Mouse (Mus musculus): ENCODE results near the gene Utp14b.

Gene Utp14b

GRCm38 (mm10) chr1:78688149-78688548, 30.3 kb downstream of the Utp14b start:
- DNase-seq = no peak

DNA sequence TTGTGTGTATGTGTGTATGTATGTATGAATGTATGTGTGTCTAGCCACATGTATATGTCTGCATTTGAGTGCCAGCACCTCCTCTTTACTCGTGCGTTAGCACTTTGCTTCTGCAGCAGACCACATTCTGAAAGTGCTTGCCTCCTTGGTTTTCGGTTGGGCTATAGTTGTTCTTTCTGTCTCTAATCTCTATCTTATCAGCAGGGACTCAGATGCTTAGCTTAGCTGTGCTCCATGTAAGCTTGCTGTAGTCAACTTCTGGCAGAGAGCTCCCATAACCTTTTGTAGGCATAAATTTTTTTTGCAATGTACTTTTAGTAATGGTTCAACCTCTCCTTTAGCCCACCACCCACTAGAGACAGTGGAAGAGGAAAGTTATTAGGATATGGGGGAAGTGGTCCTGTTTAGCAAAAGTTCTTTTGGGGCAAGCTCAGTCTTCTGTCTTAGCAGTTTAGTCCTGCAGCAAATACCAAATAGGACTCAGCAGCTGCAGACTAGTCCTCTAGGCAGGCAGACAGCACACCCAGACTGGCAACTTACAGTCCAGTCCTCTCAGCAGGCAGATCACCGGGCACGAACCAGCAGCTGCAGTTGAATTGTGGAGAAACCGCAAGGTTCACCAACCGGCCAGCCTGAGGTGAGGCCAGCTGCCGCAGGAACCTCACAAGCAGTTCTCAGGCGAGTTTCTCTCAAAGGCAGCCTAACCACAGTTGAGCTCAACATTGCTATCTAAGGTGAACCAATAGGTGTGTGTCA, 36.8 kb downstream of the Utp14b start:
- DNase-seq = no peak

DNA sequence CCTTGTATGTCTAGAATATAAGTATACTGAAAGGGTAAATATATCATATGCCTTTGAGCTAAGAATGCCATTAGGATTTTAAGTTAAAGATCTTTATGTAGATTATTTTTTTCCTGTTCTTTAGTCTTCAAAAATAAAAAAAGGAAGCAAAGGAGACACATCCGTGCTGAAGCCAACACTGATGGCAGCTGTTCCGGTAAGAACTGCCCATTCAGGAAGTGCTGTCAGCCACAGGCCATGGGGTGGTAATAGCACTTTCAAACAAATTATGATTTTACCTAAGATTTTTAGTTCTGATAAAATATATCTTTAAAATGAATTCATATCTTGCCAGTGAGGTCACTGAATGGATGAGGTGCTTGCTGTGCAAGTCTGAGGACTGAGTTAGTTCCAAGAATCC, 38.5 kb downstream of the Utp14b start:
- DNase-seq = no peak

DNA sequence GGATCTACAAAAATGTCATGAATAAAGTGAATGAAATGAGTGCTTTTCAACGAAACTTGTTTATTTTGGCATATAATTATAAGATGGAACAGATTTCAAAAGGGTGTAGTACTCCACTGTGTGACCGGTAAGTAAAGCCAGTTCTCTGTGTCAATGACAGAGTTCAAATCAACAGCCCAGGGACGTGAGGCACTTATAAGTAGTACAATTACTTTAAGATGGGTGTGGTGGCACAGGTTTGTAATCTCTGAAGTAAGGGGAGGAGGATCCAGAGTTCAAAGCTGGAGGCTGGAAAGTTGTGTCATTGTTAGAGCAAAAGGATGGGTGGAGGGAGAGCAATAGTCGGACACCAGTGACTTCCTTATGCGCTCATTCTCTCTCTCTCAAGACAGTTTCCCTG, 39.1 kb downstream of the Utp14b start:
- no peak for DNase-seq

- no peak for DNase-seq
Observed at GRCm38 (mm10) chr1:78698138-78698537, 40.3 kb downstream of the Utp14b start.

DNA sequence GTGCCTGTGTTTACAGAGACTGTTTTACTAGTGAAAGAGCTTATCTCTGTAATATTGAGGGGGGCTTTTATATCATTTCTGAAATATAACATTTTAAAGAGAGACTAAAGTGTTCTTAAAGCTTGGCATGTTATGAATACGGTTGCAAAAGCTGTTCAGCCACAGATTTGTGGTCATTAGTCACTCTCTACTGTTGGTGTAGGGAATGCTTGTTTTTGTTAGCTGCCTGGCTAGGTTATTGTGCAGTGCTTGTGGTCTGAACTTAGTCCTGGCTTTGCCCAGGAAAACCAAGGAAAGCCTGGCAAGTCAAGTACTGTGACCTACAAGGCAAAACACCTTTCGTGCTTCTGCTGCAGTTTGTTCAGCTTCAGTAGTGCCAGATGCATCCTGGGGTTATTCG, 43.9 kb downstream of the Utp14b start:
- no peak for DNase-seq

GRCm38 (mm10) chr1:78702282-78702963, 44.6 kb downstream of the Utp14b start:
- no peak for DNase-seq

- no peak for DNase-seq
Observed at GRCm38 (mm10) chr1:78702964-78703285, 45.1 kb downstream of the Utp14b start.

DNA sequence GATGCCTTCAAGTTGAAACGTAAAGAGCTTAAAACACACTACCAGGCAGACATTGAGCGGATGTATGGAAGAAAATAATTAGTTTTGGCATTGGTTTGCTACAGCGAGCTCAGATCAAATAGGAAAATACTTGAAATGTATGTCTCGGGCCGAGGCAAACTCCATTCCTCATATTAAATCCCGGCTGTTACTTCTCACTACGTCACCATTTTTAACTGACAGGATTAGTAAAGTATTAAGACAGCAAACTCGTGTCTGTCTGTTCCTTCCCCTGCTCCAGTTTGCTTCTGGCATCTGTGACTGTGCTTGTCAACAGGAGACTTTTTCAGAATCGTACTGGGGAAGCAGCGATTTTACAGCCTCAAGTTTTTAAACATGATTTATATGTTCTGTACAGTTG, 48.5 kb downstream of the Utp14b start:
- no peak for DNase-seq

- peak in 1 of 2 experiments; percentile 37 for DNase-seq
Observed at GRCm38 (mm10) chr1:78707280-78707679, 49.4 kb downstream of the Utp14b start.

DNA sequence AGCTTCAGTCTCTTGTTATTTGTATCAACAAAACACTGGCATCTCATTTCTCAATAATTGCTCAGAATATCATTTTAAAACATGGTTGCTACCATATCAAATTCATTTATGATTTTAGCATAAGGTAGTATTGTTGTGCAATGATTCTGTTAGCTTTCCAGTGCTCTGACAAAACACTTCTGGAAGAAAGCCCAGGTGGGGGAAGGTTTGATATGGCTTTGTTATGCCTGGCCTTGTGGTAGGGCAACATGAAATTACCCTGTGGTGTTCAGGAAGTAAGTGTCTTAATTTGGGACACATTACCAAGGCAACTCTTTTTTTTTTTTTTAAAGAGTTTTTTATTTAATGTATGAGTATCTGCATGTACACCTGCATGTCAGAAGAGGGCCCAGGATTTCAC, 52.2 kb downstream of the Utp14b start:
- no peak for DNase-seq

DNA sequence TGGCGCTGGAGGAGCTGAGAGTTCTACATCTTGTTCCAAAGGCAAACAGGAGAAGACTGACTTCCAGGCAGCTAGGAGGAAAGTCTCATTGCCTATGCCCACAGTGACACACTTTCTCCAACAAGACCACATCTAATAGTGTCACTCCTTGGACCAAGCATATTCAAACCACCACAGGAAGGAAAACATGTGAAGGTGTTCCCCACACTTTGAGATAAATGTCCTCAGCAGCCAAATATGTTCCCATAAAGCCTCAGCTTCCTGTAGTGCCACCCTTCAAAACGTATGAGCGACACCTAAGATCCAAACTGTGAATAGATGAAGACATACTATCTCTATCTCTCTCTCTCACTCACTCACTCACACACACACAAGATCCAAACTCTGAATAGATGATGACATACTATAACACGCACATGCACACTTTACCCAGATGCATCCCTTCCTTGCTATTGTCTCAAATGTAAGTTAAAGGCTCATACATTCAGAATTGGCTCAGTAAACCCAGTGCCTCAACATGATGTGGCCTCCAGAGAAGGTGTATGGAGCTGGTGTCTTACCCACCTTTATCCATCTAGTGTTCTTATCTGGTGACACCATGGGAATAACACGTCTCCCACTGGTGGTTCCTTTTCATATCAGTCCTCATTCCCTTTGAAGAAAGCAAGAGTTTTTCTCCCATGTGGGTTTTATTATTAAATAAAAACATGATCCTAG, 52.9 kb downstream of the Utp14b start:
- no peak for DNase-seq

All from cerebellum, postnatal 25 days (tissue).